Mouse (Mus musculus): ENCODE data around the gene Polg2.

DNA sequence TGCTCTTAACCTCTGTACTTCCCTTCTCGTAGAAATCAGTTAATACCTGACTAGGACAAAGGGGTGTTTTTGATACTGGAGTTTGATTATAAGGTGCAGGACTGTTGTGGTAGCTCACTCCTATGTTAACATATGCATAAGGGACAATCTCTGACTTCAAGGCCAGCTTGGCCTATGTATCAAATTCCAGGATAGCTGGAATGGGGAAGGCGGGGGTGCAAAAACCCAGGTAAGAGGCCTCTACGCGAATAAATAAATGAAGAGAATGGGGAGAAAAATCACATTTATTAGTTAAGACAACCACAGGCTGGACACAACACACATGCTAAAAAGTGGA, 720 bp upstream of the Polg2 start:
- no peak for TF ChIP-seq CTCF (conservative IDR thresholded peaks at IDR 0.05; ENCODE audit: insufficient read depth, insufficient read length, low read depth, low read length)
- TF ChIP-seq POLR2A (IDR thresholded peaks at IDR 0.05; ENCODE audit: low read depth, low read length): no peak

Measured in kidney, adult 2 months (tissue).